Mouse (Mus musculus) liver, embryonic 13.5 days (tissue): Measurements from ENCODE around the gene Dmc1. TPM values are rescaled to one million over a fixed set of nuclear protein-coding genes. Genes with fewer than 3 reads are reported as not detected.
A peak's percentile ranks its signal among the peaks of the same experiment; 100 is the strongest.

Source experiments
- ATAC-seq: fragments of 200-750 bp; cut with Nextera tagmentation; 2 replicates; pipeline ENCODE4 v1.8.0; 2017; ENCODE audit warnings: low read depth, mild to moderate bottlenecking, moderate number of reproducible peaks, moderate library complexity
- DNase-seq: peaks from one replicate; pipeline ENCODE4 v3.0.0; 2022
- H3K27ac ChIP-seq: fragments of 300-500 bp; sonication (generic); 2 replicates; pipeline ENCODE4 v1.5.1; 2015; ENCODE audit warnings: moderate library complexity, mild to moderate bottlenecking, inconsistent platforms
- H3K27me3 ChIP-seq: fragments of 300-500 bp; sonication (generic); 2 replicates; pipeline ENCODE4 v1.6.1; 2015; ENCODE audit warnings: mild to moderate bottlenecking, inconsistent platforms
- H3K36me3 ChIP-seq: fragments of 300-500 bp; sonication (generic); 2 replicates; pipeline ENCODE4 v1.6.1; 2015; ENCODE audit warnings: mild to moderate bottlenecking, inconsistent platforms
- H3K4me1 ChIP-seq: fragments of 300-500 bp; sonication (generic); replicated peaks from 2 replicates; pipeline ENCODE4 v1.6.1; 2015; ENCODE audit warnings: inconsistent platforms
- H3K4me2 ChIP-seq: fragments of 300-500 bp; sonication (generic); 2 replicates; pipeline ENCODE4 v1.6.1; 2015; ENCODE audit warnings: inconsistent platforms, mild to moderate bottlenecking, moderate library complexity
- H3K4me3 ChIP-seq: fragments of 300-500 bp; sonication (generic); replicated peaks from 2 replicates; pipeline ENCODE4 v1.5.1; 2015; ENCODE audit warnings: mild to moderate bottlenecking, inconsistent platforms
- H3K9ac ChIP-seq: fragments of 300-500 bp; sonication (generic); 2 replicates; pipeline ENCODE4 v1.6.1; 2015; ENCODE audit warnings: mild to moderate bottlenecking, inconsistent platforms
- H3K9me3 ChIP-seq: fragments of 300-500 bp; sonication (generic); replicated peaks from 2 replicates; pipeline ENCODE4 v1.6.1; 2016; ENCODE audit warnings: inconsistent platforms
- WGBS: fragments of 180-500 bp; shearing (Covaris S2); methylation state at CpG from one replicate; pipeline ENCODE4 v1.1.7; 2015; ENCODE audit not compliant: insufficient replicate concordance; 5-methylcytosine and 5-hydroxymethylcytosine counted together
- polyA plus RNA-seq: library from polyadenylated mRNA; unstranded; fragments of >200 nt; fragmentation: Nextera tagmentation; extraction: Ambion mirVana; gene quantifications from 2 replicates; pipeline ENCODE4 v1.2.1, GENCODE M21; 2015

Gene Dmc1
- polyA plus RNA-seq, 1 experiment from 2014 or later: 0.40 TPM

DNA sequence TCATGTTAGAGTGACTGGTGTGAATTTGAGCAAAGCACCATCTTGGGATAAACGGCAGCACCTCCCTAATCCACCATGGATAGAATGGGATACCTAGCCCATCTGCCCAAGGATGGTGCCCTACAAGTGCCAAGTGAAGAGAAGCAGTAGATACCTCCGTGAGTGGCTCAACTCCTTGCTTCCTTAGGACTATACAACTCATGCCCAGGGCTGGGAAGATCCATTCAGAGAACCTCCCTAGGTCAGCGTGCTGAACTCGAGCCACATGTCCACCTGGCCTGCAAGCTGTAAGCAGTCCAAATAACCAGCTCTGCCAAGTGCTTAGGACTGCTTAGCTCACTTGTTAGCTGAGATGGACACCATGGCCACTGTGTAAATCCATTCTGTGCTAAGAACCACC is 77.7 kb downstream of the Dmc1 start:
- no peaks in the 10 kb centered on the region for H3K9me3 ChIP-seq
- no peak overlapping the region for H3K4me2 ChIP-seq
- H3K4me3 ChIP-seq: no peak overlapping the region
- peaks cover 4% of the 10 kb centered on the region; the same call in 1 of the 2 replicates for H3K4me1 ChIP-seq
- 72% methylated on average over 4 of the region's 4 CpGs for WGBS
- DNase-seq: no peak
- H3K27ac ChIP-seq: no peak overlapping the region
- no peak overlapping the region for H3K9ac ChIP-seq
- no peak for ATAC-seq
- H3K36me3 ChIP-seq: peaks cover 62% of the 10 kb centered on the region
- H3K27me3 ChIP-seq: no peaks in the 10 kb centered on the region

DNA sequence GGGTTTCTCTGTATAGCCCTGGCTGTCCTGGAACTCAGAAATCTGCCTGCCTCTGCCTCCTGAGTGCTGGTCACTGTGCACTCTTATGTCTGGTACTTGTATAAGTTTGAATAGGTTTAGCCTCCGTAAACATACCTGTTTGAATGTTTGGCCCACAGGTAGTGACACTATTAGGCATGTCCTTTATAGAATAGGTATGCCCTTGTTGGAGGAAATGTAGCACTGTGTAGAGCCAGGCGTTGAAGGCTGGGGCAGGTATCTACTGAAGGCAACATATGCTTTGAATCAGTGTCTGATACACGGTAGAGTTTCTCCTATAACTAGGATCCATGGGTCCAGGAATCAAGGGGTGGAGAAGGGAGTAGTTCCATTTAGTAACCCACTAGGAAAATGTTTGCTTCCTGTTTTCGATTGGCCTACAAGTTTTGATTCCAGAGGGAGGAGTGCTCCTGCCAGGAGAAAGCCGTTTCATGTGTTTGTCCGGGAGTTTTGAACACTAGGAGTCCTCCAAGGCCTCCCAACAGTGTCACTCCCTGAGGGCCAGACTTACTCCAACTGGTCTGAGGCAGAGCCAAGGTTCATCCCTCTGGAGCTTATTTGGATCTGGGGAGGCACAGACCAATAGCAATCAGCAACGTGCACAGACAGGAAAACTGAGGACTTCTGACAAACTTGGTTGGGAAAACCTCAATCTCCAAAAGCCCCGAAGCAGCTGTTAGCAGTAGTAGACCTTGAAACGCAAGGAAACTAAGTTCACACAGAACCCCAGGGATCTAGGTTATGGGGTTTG is 78.7 kb downstream of the Dmc1 start:
- H3K36me3 ChIP-seq: peaks cover 52% of the 10 kb centered on the region
- H3K4me1 ChIP-seq: peaks cover 4% of the 10 kb centered on the region; the same call in 1 of the 2 replicates
- H3K27ac ChIP-seq: no peak overlapping the region
- no peak overlapping the region for H3K4me3 ChIP-seq
- H3K4me2 ChIP-seq: no peak overlapping the region
- no peaks in the 10 kb centered on the region for H3K9me3 ChIP-seq
- ATAC-seq (no peak), DNase-seq (no peak)
- no peak overlapping the region for H3K9ac ChIP-seq
- no peaks in the 10 kb centered on the region for H3K27me3 ChIP-seq
- 66% methylated on average over 9 of the region's 9 CpGs for WGBS

DNA sequence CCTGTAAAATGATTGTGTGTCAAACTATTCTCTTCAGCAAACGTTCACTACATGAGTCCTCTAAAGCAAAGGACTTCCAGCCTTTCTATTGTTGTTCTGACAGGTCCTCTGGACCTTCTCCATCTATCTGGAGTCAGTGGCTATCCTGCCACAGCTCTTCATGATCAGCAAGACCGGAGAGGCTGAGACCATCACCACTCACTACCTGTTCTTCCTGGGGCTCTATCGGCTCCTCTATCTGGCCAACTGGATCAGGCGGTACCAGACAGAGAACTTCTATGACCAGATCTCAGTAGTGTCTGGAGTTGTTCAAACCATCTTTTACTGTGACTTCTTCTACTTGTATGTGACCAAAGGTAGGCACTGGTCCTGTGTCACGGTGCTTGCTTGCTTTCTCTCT is 79.3 kb downstream of the Dmc1 start:
- no peak overlapping the region for H3K9ac ChIP-seq
- peaks cover 4% of the 10 kb centered on the region; the same call in 1 of the 2 replicates for H3K4me1 ChIP-seq
- no peaks in the 10 kb centered on the region for H3K9me3 ChIP-seq
- no peak overlapping the region for H3K27ac ChIP-seq
- no peak for DNase-seq
- H3K36me3 ChIP-seq: peaks cover 46% of the 10 kb centered on the region
- 70% methylated on average over 5 of the region's 5 CpGs for WGBS
- ATAC-seq: no peak
- no peak overlapping the region for H3K4me3 ChIP-seq
- H3K4me2 ChIP-seq: no peak overlapping the region
- H3K27me3 ChIP-seq: no peaks in the 10 kb centered on the region

DNA sequence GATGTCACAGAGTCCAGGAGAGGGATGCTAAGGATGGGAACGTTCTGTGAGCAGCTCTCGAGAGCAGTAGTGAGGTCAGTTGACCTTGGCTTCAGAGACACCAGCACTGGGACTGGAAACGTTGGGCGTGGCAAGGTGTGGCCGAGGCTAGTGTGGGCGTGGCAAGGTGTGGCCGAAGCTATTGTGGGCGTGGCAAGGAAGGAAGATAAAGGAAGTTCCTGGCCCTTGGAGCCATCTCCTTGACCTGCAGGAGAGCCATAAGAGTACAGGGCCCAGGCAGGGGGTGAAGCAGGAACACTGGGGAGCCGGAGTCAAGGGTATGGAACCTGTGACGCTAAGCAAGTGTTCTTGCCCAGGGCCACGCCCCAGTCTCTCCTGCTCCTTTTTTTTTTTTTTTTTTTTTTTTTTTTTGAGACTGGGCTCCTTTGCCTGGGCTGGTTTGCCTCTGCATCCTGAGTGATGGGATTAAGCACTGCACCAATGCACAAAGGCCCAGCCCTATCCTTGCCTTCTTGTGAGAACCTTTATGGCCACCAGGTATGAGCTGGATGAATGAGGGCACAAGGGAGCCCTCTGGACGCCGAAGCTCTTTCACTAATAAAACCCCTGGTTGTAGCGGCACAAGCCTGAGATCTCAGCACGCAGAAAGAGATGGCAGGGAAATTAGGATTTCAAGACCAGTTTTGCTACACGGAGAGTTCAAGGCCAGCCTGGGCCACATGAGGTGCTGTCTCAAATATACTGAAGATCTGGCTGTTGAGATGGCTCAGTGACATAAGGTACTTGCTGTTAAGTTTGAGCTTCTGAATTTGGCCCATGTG is 85.3 kb downstream of the Dmc1 start:
- 33% methylated on average over 16 of the region's 16 CpGs for WGBS
- Histone ChIP-seq H3K4me2 (peak overlapping the region; percentile 41), H3K4me1 (peaks cover 32% of the 10 kb centered on the region), H3K27me3 (peaks cover 46% of the 10 kb centered on the region), H3K9me3 (no peaks in the 10 kb centered on the region), H3K27ac (no peak overlapping the region), H3K4me3 (peak overlapping the region; percentile 8; the same call in 1 of the 2 replicates), H3K36me3 (no peaks in the 10 kb centered on the region), H3K9ac (no peak overlapping the region)
- DNase-seq (peak; percentile 38), ATAC-seq (no peak)

DNA sequence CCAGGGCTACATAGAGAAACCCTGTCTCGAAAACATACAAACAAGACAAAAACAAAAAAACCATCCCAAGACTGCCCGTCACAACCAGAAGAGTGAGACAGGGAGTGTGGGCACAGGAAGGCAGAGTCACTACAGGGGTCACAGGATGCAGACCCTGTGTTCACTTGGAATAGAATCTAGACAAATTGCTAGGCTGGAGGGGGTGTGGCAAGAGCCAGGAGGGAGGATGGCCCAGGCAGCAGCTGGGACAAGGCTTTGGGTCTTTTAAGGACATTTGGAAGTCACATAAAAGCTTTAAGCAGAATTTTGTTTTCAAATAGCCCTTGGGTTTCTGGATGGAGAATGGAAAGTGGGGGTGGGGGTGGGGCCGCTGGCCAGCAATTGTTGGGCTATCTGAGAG is 86.3 kb downstream of the Dmc1 start:
- 59% methylated on average over 3 of the region's 3 CpGs for WGBS
- Histone ChIP-seq H3K27me3 (peaks cover 56% of the 10 kb centered on the region), H3K4me1 (peaks cover 32% of the 10 kb centered on the region), H3K9me3 (no peaks in the 10 kb centered on the region), H3K9ac (no peak overlapping the region), H3K27ac (no peak overlapping the region), H3K4me2 (no peak overlapping the region), H3K4me3 (no peak overlapping the region), H3K36me3 (no peaks in the 10 kb centered on the region)
- DNase-seq (no peak), ATAC-seq (no peak)

DNA sequence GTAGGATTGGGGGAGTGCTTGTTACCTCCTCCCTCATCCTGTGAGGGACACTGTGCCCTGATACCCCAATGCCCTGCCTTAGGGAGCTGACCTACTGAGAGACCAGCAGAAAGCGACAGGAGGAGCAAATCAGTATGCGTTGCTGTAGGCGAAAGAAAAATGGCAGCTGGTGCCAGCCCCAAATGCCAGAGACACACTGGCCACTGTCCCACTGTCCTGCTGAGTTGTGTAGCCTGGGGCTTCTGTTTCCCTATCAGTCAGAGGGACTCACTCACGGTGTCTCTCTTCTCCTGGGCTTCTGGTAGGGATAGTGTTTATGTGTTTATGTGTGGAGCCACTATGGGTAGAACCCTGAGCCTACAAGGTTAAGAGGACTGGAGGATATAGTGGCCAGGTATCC is 87.2 kb downstream of the Dmc1 start:
- no peak overlapping the region for H3K27ac ChIP-seq
- H3K4me2 ChIP-seq: no peak overlapping the region
- 76% methylated on average over 4 of the region's 4 CpGs for WGBS
- H3K9ac ChIP-seq: no peak overlapping the region
- peaks cover 32% of the 10 kb centered on the region for H3K4me1 ChIP-seq
- peaks cover 65% of the 10 kb centered on the region for H3K27me3 ChIP-seq
- no peaks in the 10 kb centered on the region for H3K9me3 ChIP-seq
- ATAC-seq (no peak), DNase-seq (no peak)
- H3K4me3 ChIP-seq: no peak overlapping the region
- H3K36me3 ChIP-seq: no peaks in the 10 kb centered on the region

DNA sequence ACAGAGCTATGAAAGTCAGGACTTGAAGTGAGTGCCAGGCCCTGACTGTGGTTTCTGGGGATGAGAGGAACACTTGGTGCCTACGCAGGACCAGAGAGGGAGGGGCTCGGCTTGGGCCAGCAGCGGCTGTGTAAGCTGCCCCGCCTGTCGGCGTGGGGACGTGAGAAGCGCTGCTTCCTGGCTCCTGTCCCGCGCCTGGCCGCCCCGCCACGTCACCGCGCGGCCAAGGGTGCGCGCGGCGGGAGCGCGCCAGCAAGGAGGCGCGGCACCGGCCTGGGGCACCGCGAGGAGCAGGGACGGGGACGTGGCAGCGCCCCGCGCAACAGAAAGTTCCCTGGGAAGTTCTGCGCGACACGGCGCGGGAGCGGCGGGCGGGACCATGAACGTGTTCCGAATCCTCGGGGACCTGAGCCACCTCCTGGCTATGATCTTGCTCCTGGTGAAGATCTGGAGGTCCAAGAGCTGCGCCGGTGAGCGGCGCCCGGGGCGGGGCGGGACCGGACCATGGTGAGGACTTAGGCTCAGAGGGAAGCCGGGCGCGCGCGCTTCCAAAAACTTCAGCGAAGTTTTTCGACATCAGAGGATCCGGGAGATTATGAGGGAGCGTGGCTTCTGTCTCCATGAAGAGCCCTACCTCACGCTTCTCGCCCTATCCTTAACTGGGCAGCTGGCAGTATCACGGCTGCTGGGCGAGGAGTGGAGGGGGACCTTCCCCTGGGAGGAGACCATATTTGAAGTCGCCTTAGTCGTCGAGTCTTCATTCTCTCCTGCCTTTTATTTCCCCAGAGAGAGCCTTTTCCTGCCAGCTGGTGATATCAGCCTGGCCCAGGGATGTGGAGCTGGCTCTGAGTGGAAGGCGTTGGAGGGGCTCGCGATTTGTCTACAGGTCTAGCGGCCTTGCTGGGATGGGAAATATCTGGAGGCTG is 88.5 kb downstream of the Dmc1 start, which contains the start of gene Kdelr3:
TSS of gene Kdelr3 (plus strand) at position 241 of the 926 bp plus-strand sequence.
- Histone ChIP-seq H3K27ac (no peak within 1 kb of the TSS), H3K9ac (peak within 1 kb of the TSS; percentile 45; the same call in 1 of the 2 replicates), H3K4me1 (peaks cover 33% of the 10 kb centered on the region), H3K27me3 (peaks cover 78% of the 10 kb centered on the region), H3K4me3 (peak within 1 kb of the TSS; percentile 56), H3K4me2 (peak within 1 kb of the TSS; percentile 73), H3K9me3 (no peaks in the 10 kb centered on the region), H3K36me3 (no peaks in the 10 kb centered on the region)
- 2% methylated on average over 71 of the region's 71 CpGs for WGBS
- no peak; the same call in 1 of the 2 replicates for ATAC-seq
- no peak for DNase-seq

DNA sequence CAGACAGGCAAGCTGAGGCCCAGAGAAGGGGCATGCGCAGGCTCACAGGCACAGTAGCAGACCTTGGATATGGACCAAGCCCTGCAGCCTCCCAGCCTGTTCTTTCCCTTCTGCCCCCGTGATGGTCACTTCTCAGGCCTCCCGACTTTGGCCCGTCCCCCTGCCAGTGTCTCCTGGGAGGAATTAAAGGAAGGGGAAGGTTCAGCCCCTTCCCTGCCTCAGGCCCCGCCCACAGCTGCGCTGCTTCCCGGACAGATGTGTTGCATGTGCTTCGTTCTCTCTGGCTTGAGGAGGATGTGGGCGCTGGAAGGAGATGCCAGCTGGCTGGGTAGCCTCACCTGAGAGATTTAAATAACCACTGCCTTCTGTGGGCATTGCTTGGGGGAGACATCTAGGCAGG is 91.0 kb downstream of the Dmc1 start:
- no peaks in the 10 kb centered on the region for H3K9me3 ChIP-seq
- no peak overlapping the region for H3K27ac ChIP-seq
- peaks cover 100% of the 10 kb centered on the region for H3K27me3 ChIP-seq
- H3K4me2 ChIP-seq: no peak overlapping the region
- ATAC-seq: no peak
- WGBS: 12% methylated on average over 9 of the region's 9 CpGs
- H3K9ac ChIP-seq: no peak overlapping the region
- H3K4me1 ChIP-seq: peaks cover 24% of the 10 kb centered on the region
- H3K36me3 ChIP-seq: no peaks in the 10 kb centered on the region
- DNase-seq: no peak
- H3K4me3 ChIP-seq: no peak overlapping the region

DNA sequence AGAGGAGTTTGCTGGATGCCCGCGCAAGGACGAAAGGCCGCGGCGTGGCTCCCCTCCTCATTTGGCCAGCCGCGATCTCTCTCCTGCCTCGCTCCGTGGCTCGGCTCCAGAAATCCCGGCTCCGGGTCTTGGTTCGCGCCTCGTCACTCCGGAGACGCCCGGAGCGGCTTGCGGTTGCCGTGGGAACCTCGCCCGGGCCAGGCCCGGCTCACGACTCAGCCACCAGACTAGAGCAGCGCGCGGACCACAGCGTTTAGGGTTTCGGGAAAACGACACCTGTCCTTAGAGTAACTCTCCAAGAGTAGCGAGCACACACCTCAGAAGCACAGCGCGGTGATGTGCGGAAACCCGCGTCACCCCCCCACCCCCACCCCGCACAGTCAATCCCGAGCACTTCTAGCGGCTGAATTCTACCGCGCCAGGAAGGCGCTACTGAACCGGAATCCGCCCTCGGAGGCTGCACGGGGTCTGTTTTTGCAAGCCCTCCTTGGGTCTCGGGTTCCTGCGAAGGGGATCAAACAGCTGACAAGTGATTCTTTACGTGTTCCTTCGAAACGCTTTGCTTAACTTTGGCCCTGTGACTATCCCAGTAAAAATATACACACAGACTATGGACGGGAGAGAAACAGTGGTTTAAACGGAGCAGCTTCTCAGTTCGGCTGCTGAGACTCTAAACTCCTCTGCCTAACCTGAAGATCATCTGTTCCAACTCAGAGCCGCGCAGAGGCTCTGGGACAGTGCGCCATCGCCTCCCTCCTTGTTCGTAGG is 93.2 kb downstream of the Dmc1 start:
- 3% methylated on average over 61 of the region's 61 CpGs for WGBS
- peaks cover 100% of the 10 kb centered on the region for H3K27me3 ChIP-seq
- ATAC-seq: 0 out of 2 replicates have a peak, but pooled peaks have one; percentile 42
- peak overlapping the region; percentile 49 for H3K4me2 ChIP-seq
- H3K9me3 ChIP-seq: no peaks in the 10 kb centered on the region
- no peak overlapping the region for H3K27ac ChIP-seq
- no peak overlapping the region for H3K9ac ChIP-seq
- H3K4me3 ChIP-seq: peak overlapping the region; percentile 33
- H3K4me1 ChIP-seq: peaks cover 12% of the 10 kb centered on the region
- no peak for DNase-seq
- no peaks in the 10 kb centered on the region for H3K36me3 ChIP-seq
